Mouse (Mus musculus) regulatory T cell (primary cell): Measurements from ENCODE around the gene Sval2.

ENCODE experiments used
- in situ Hi-C: fragments of 300-600 bp; cut with MboI, MseI; formaldehyde crosslinking; loops from one replicate; pipeline ENCODE4 v1.15.1; 2025; ENCODE audit warnings: high pct_unique_total_duplicates

Gene Sval2

GRCm38 (mm10) chr6:41852689-41853088 is at the start of gene Sval2:
Sval2 (plus strand) TSS chr6:41852989.
- in situ Hi-C loops: no loop called here

DNA sequence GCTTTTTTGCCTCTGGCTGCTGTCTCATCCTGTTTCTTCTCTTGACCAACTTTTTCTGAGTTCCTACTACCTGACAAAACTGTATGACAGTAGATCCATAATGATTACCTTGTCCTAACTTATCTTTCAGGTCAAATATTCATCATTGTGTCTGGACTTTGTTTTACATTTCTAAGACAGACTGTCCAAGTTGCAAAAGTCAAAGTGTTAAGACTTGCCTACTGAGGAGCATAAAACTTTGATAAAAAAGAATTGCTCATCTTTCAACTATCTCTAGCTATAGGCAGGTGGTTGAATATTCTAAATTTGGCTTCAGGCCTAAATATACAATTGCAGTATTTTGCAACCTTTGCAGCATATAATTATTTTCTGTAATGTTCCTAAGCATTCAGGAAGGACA is 28.7 kb upstream of the Sval2 start:
- in situ Hi-C loops: no loop called here

GRCm38 (mm10) chr6:41829516-41829915 is 23.3 kb upstream of the Sval2 start:
- in situ Hi-C loops: no loop called here

- in situ Hi-C loops: loop anchor here (10.0 kb wide), 1 partner anchor 752 kb away; no protein-coding TSS in a partner anchor
Observed at GRCm38 (mm10) chr6:41847235-41847634, 5.6 kb upstream of the Sval2 start, which contains the start of gene Pip. Pip (plus strand) TSS chr6:41847535.

- in situ Hi-C loops: no loop called here
Observed at GRCm38 (mm10) chr6:41864038-41864437, 11.2 kb downstream of the Sval2 start.

DNA sequence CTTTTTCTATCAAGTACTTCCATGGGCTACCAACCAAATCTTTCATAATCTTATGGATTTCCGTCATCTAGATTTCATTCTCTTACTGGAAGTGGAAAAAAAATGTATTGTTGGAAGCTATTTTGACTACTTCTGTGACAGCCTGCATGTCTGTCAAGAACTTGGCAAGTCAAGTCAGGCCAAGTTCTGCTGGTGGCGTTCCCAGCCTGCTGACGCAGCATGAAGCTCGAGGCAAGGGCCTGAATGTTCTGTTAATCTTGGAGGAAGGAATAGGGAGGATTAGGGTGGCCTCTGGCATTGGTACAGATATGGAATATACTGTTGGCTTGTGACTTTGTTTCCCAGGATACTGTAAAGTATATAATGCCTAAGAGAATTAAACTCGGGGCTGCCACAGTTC is 58.8 kb downstream of the Sval2 start:
- in situ Hi-C loops: no loop called here
